Mouse (Mus musculus) layer of hippocampus, postnatal 14 days (tissue): ENCODE results near the gene Ppm1h. TPM values are rescaled to one million over a fixed set of nuclear protein-coding genes. Genes with fewer than 3 reads are reported as not detected.

Experiments used
- DNase-seq, 2 experiments: peaks; one replicate each; pipeline ENCODE4 v3.0.0; 2021 to 2022; ENCODE audit warnings: low spot score in 2 of 2, mixed read lengths in 1 of 2
- microRNA-seq, 2 experiments: library from miRNA; unstranded; fragments of <30 nt; microRNA quantifications; one replicate each; pipeline ENCODE4 v1.2.0; 2021
- total RNA-seq, 2 experiments: library from RNA; stranded (reverse); gene quantifications; 2 replicates each; pipeline ENCODE4 v1.2.3; 2021

Ppm1h gene
- total RNA-seq, 2 experiments from 2014 or later: 73.7 to 78.3 TPM

GRCm38 (mm10) chr10:122991053-122991452 lies 312.5 kb downstream of the Ppm1h start:
- peak; percentile 36 to 62 for DNase-seq

GRCm38 (mm10) chr10:122991648-122992047 lies 313.1 kb downstream of the Ppm1h start:
- no peak for DNase-seq

DNA sequence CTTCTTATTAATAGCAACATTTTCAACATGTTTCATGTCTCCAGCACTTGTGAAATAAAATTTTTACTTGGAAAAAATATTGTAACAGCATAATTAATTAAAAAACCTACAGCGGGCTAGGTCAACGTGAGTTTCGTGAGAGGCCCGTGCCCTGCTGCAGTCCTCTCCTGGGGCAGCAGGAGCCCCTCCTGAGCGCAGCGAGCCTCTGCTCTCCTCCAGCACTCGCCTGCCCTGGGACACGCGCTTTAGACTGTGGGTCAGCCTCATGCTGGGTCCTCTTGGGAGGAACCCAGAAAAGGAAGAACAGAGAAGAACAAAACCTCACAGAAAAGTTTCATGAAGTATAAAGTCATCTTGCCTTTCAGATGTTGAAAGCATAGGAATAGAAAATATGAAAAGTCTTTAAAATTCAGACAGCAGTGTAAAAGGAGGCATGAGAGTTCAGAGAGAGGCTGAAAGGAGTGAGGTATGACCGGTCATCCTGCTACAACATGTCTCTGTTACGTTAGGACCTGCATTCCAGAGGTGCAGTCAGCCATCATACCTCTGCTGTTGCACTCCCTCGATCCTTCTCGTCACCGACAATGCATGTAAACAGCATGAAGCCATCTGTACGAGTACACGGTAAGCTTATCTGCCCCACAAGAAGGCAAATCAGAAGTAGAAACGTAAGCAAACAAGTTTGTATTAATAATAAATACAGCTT lies 316.0 kb downstream of the Ppm1h start:
- no peak for DNase-seq

Small RNA genes lying within 50 kb of the gene (microRNA-seq; reads per million reads assigned to microRNA genes)
- gene Mir6412 (0 reads per million in 2 experiments), gene Mir8104 (0.28 to 0.45 reads per million in 2 experiments), gene Mirlet7i (51,930 to 66,567 reads per million in 2 experiments)

Other genes with a start within 250 kb of the Ppm1h start
- gene Avpr1a, start 230.3 kb upstream of the Ppm1h start, total RNA-seq: 1 to 10 TPM; 1.5 to 1.8 TPM